Mouse (Mus musculus) lung, postnatal 0 days (tissue): ENCODE results near the gene Hepacam2.

ENCODE experiments used
- CTCF ChIP-seq: IDR thresholded peaks from 2 replicates; pipeline ENCODE4 v1.5.1; 2016; ENCODE audit warnings: antibody characterized with exemption, mild to moderate bottlenecking
- EP300 ChIP-seq: IDR thresholded peaks from 2 replicates; pipeline ENCODE4 v1.6.1; 2016; ENCODE audit warnings: antibody characterized with exemption, mild to moderate bottlenecking, control low read depth

GRCm38 (mm10) chr6:3479853-3480252 is 18.2 kb downstream of the Hepacam2 start:
- TF ChIP-seq CTCF (no peak), EP300 (no peak)
